Mouse (Mus musculus): ENCODE results near the gene Eno1. TPM values are rescaled to one million over a fixed set of nuclear protein-coding genes. Genes with fewer than 3 reads are reported as not detected.
A peak's percentile ranks its signal among the peaks of the same experiment; 100 is the strongest.

Gene Eno1
- polyA plus RNA-seq, 1 experiment from 2014 or later, result 1,515 TPM

GRCm38 (mm10) chr4:150210306-150210705 is 26.2 kb upstream of the Eno1 start:
- H3K4me1 ChIP-seq (replicated peaks; ENCODE audit: control insufficient read depth, insufficient read depth, low read length), result 0 out of 2 replicates have a peak, but pooled peaks cover 2% of the 10 kb centered on the region
- no peak overlapping the region for H3K9ac ChIP-seq (ENCODE audit: low read depth, low read length)
- no peak for DNase-seq (ENCODE audit: low spot score)
- WGBS, result 83% methylated on average over 8 of the region's 8 CpGs
- H3K27ac ChIP-seq (ENCODE audit: low read depth, low read length), result no peak overlapping the region
- ATAC-seq (ENCODE audit: low FRiP score), result no peak
- H3K27me3 ChIP-seq (ENCODE audit: control insufficient read depth, insufficient read depth, low read length), result no peaks in the 10 kb centered on the region
- no peak overlapping the region for H3K4me3 ChIP-seq (ENCODE audit: low read depth, low read length)
- H3K4me2 ChIP-seq (replicated peaks; ENCODE audit: low read depth, low read length), result no peak overlapping the region
- no peaks in the 10 kb centered on the region for H3K9me3 ChIP-seq (ENCODE audit: control insufficient read depth, low read length)
- no peaks in the 10 kb centered on the region for H3K36me3 ChIP-seq (ENCODE audit: control insufficient read depth, insufficient read depth, low read length)

GRCm38 (mm10) chr4:150211930-150212552 is 24.5 kb upstream of the Eno1 start:
- peak; percentile 40 for ATAC-seq (ENCODE audit: low FRiP score)

DNA sequence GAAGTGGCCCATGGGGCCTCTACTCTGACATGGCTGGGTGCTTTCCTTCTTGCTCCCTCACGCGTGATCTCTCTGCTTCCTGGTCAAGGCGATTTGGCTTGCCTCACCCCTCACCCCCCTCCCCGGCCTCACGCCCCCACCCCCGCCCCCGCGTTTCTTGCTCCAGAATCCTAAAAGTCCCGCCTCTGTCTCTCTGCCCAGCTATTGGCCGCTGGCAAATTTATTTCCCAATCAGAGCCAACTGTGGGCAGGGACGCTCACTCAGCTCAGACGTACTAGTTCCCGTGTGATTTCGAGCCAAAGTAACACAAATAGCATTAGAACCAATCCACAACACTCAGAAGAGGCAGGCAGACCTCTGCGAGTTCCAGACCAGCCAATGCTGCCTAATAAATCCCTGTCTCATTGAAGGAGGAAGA is 24.0 kb upstream of the Eno1 start:
- H3K27me3 ChIP-seq (ENCODE audit: control insufficient read depth, insufficient read depth, low read length), result no peaks in the 10 kb centered on the region
- H3K27ac ChIP-seq (ENCODE audit: low read depth, low read length), result no peak overlapping the region

More at GRCm38 (mm10) chr4:150211930-150212552, 24.5 kb upstream of the Eno1 start:
- no peaks in the 10 kb centered on the region for H3K36me3 ChIP-seq (ENCODE audit: control insufficient read depth, insufficient read depth, low read length)
- no peak for DNase-seq (ENCODE audit: low spot score)
- H3K27me3 ChIP-seq (ENCODE audit: control insufficient read depth, insufficient read depth, low read length), result no peaks in the 10 kb centered on the region
- H3K9ac ChIP-seq (ENCODE audit: low read depth, low read length), result no peak overlapping the region
- no peak overlapping the region for H3K4me3 ChIP-seq (ENCODE audit: low read depth, low read length)
- WGBS, result 53% methylated on average over 10 of the region's 10 CpGs
- H3K4me1 ChIP-seq (replicated peaks; ENCODE audit: control insufficient read depth, insufficient read depth, low read length), result 0 out of 2 replicates have a peak, but pooled peaks cover 2% of the 10 kb centered on the region
- H3K4me2 ChIP-seq (replicated peaks; ENCODE audit: low read depth, low read length), result peak overlapping the region; percentile 46
- no peak overlapping the region for H3K27ac ChIP-seq (ENCODE audit: low read depth, low read length)
- no peaks in the 10 kb centered on the region for H3K9me3 ChIP-seq (ENCODE audit: control insufficient read depth, low read length)

GRCm38 (mm10) chr4:150213910-150214309 is 22.6 kb upstream of the Eno1 start:
- Histone ChIP-seq H3K36me3 (ENCODE audit: control insufficient read depth, insufficient read depth, low read length) (no peaks in the 10 kb centered on the region), H3K4me2 (replicated peaks; ENCODE audit: low read depth, low read length) (no peak overlapping the region), H3K27me3 (ENCODE audit: control insufficient read depth, insufficient read depth, low read length) (no peaks in the 10 kb centered on the region), H3K4me3 (ENCODE audit: low read depth, low read length) (no peak overlapping the region), H3K27ac (ENCODE audit: low read depth, low read length) (no peak overlapping the region), H3K4me1 (replicated peaks; ENCODE audit: control insufficient read depth, insufficient read depth, low read length) (0 out of 2 replicates have a peak, but pooled peaks cover 2% of the 10 kb centered on the region), H3K9ac (ENCODE audit: low read depth, low read length) (no peak overlapping the region), H3K9me3 (ENCODE audit: control insufficient read depth, low read length) (no peaks in the 10 kb centered on the region)
- WGBS, result 37% methylated on average over 5 of the region's 5 CpGs
- ATAC-seq (ENCODE audit: low FRiP score), result no peak
- peak; percentile 39 for DNase-seq (ENCODE audit: low spot score)

More for the DNA sequence above, 24.0 kb upstream of the Eno1 start:
- WGBS, result 2% methylated on average over 13 of the region's 15 CpGs
- peak overlapping the region; percentile 28 for H3K4me3 ChIP-seq (ENCODE audit: low read depth, low read length)
- peak overlapping the region; percentile 56 for H3K9ac ChIP-seq (ENCODE audit: low read depth, low read length)
- peak overlapping the region; percentile 46 for H3K4me2 ChIP-seq (replicated peaks; ENCODE audit: low read depth, low read length)
- H3K9me3 ChIP-seq (ENCODE audit: control insufficient read depth, low read length), result no peaks in the 10 kb centered on the region
- ATAC-seq (ENCODE audit: low FRiP score), result peak; percentile 68
- H3K36me3 ChIP-seq (ENCODE audit: control insufficient read depth, insufficient read depth, low read length), result no peaks in the 10 kb centered on the region
- DNase-seq (ENCODE audit: low spot score), result peak; percentile 72
- 0 out of 2 replicates have a peak, but pooled peaks cover 2% of the 10 kb centered on the region for H3K4me1 ChIP-seq (replicated peaks; ENCODE audit: control insufficient read depth, insufficient read depth, low read length)

- no peak for ATAC-seq (ENCODE audit: low FRiP score)
- Histone ChIP-seq H3K36me3 (ENCODE audit: control insufficient read depth, insufficient read depth, low read length) (no peaks in the 10 kb centered on the region), H3K4me3 (ENCODE audit: low read depth, low read length) (no peak overlapping the region), H3K27ac (ENCODE audit: low read depth, low read length) (no peak overlapping the region), H3K9ac (ENCODE audit: low read depth, low read length) (no peak overlapping the region), H3K4me2 (replicated peaks; ENCODE audit: low read depth, low read length) (no peak overlapping the region), H3K27me3 (ENCODE audit: control insufficient read depth, insufficient read depth, low read length) (no peaks in the 10 kb centered on the region), H3K4me1 (replicated peaks; ENCODE audit: control insufficient read depth, insufficient read depth, low read length) (0 out of 2 replicates have a peak, but pooled peaks cover 2% of the 10 kb centered on the region), H3K9me3 (ENCODE audit: control insufficient read depth, low read length) (no peaks in the 10 kb centered on the region)
- WGBS, result 48% methylated on average over 6 of the region's 6 CpGs
- DNase-seq (ENCODE audit: low spot score), result no peak
Observed at GRCm38 (mm10) chr4:150216423-150216822, 20.1 kb upstream of the Eno1 start.

GRCm38 (mm10) chr4:150217042-150217554 is 19.4 kb upstream of the Eno1 start:
- Histone ChIP-seq H3K4me3 (ENCODE audit: low read depth, low read length) (no peak overlapping the region), H3K27me3 (ENCODE audit: control insufficient read depth, insufficient read depth, low read length) (no peaks in the 10 kb centered on the region), H3K9me3 (ENCODE audit: control insufficient read depth, low read length) (no peaks in the 10 kb centered on the region), H3K27ac (ENCODE audit: low read depth, low read length) (no peak overlapping the region), H3K9ac (ENCODE audit: low read depth, low read length) (no peak overlapping the region), H3K4me1 (replicated peaks; ENCODE audit: control insufficient read depth, insufficient read depth, low read length) (0 out of 2 replicates have a peak, but pooled peaks cover 2% of the 10 kb centered on the region), H3K36me3 (ENCODE audit: control insufficient read depth, insufficient read depth, low read length) (no peaks in the 10 kb centered on the region), H3K4me2 (replicated peaks; ENCODE audit: low read depth, low read length) (no peak overlapping the region)
- ATAC-seq (ENCODE audit: low FRiP score) (no peak), DNase-seq (ENCODE audit: low spot score) (no peak)
- 75% methylated on average over 5 of the region's 5 CpGs for WGBS

GRCm38 (mm10) chr4:150217935-150218334 is 18.6 kb upstream of the Eno1 start:
- ATAC-seq (ENCODE audit: low FRiP score), result no peak
- WGBS, result 100% methylated on average over 1 of the region's 1 CpGs
- Histone ChIP-seq H3K27me3 (ENCODE audit: control insufficient read depth, insufficient read depth, low read length) (no peaks in the 10 kb centered on the region), H3K9me3 (ENCODE audit: control insufficient read depth, low read length) (no peaks in the 10 kb centered on the region), H3K36me3 (ENCODE audit: control insufficient read depth, insufficient read depth, low read length) (no peaks in the 10 kb centered on the region), H3K4me2 (replicated peaks; ENCODE audit: low read depth, low read length) (no peak overlapping the region), H3K9ac (ENCODE audit: low read depth, low read length) (no peak overlapping the region), H3K4me3 (ENCODE audit: low read depth, low read length) (no peak overlapping the region), H3K27ac (ENCODE audit: low read depth, low read length) (no peak overlapping the region), H3K4me1 (replicated peaks; ENCODE audit: control insufficient read depth, insufficient read depth, low read length) (no peaks in the 10 kb centered on the region)
- DNase-seq (ENCODE audit: low spot score), result no peak

- peak; percentile 73 for DNase-seq (ENCODE audit: low spot score)
- Histone ChIP-seq H3K4me3 (ENCODE audit: low read depth, low read length) (no peak overlapping the region), H3K27me3 (ENCODE audit: control insufficient read depth, insufficient read depth, low read length) (no peaks in the 10 kb centered on the region), H3K9me3 (ENCODE audit: control insufficient read depth, low read length) (no peaks in the 10 kb centered on the region), H3K27ac (ENCODE audit: low read depth, low read length) (no peak overlapping the region), H3K4me1 (replicated peaks; ENCODE audit: control insufficient read depth, insufficient read depth, low read length) (no peaks in the 10 kb centered on the region), H3K9ac (ENCODE audit: low read depth, low read length) (no peak overlapping the region), H3K36me3 (ENCODE audit: control insufficient read depth, insufficient read depth, low read length) (no peaks in the 10 kb centered on the region), H3K4me2 (replicated peaks; ENCODE audit: low read depth, low read length) (no peak overlapping the region)
- no peak for ATAC-seq (ENCODE audit: low FRiP score)
- 71% methylated on average over 9 of the region's 9 CpGs for WGBS
Observed at GRCm38 (mm10) chr4:150219501-150220292, 16.8 kb upstream of the Eno1 start.

Data from hindbrain, embryonic 11.5 days (tissue).